Mouse (Mus musculus) lung, postnatal 0 days (tissue): ENCODE data around the gene Pde8b.

ENCODE experiments used
- CTCF ChIP-seq: IDR thresholded peaks from 2 replicates; pipeline ENCODE4 v1.5.1; 2016; ENCODE audit warnings: antibody characterized with exemption, mild to moderate bottlenecking
- EP300 ChIP-seq: IDR thresholded peaks from 2 replicates; pipeline ENCODE4 v1.6.1; 2016; ENCODE audit warnings: antibody characterized with exemption, mild to moderate bottlenecking, control low read depth

- peak; percentile 95 for TF ChIP-seq EP300
- no peak for TF ChIP-seq CTCF
Observed at GRCm38 (mm10) chr13:95183686-95184085, 66.5 kb downstream of the Pde8b start.
